Mouse (Mus musculus): Measurements from ENCODE around the gene Stx2. TPM values are rescaled to one million over a fixed set of nuclear protein-coding genes. Genes with fewer than 3 reads are reported as not detected.

Stx2 gene
- 87.3 and 98.4 TPM in 2 replicates for polyA plus RNA-seq (2014; fragmentation: Nextera tagmentation; extraction: Ambion mirVana)

- Histone ChIP-seq H3K9me3 (ENCODE audit: control insufficient read depth, low read length) (no peaks in the 10 kb centered on the region), H3K4me1 (replicated peaks; ENCODE audit: control insufficient read depth, insufficient read depth, low read length) (peaks cover 40% of the 10 kb centered on the region), H3K4me3 (ENCODE audit: low read depth, low read length) (peak within 1 kb of the TSS; percentile 94), H3K9ac (ENCODE audit: low read depth, low read length) (peak within 1 kb of the TSS; percentile 98), H3K27me3 (replicated peaks; ENCODE audit: control insufficient read depth, insufficient read depth, low read length) (no peaks in the 10 kb centered on the region), H3K27ac (ENCODE audit: low read depth, low read length) (peak within 1 kb of the TSS; percentile 97), H3K36me3 (ENCODE audit: control insufficient read depth, insufficient read depth, low read length) (peaks cover 6% of the 10 kb centered on the region; the same call in 1 of the 2 replicates), H3K4me2 (peak within 1 kb of the TSS; percentile 92)
- ATAC-seq (replicated peaks; ENCODE audit: low FRiP score) (peak; percentile 88), DNase-seq (ENCODE audit: low spot score) (peak; percentile 91)
- under 1% methylated on average over 39 of the region's 39 CpGs for WGBS
Measured at GRCm38 (mm10) chr5:129008412-129008826, at the start of gene Stx2. Gene Stx2, minus strand, starts transcription at chr5:129008574.

GRCm38 (mm10) chr5:129054675-129055284 lies 46.4 kb upstream of the Stx2 start:
- H3K27ac ChIP-seq (ENCODE audit: low read depth, low read length) = no peak overlapping the region
- ATAC-seq (replicated peaks; ENCODE audit: low FRiP score) = no peak
- no peaks in the 10 kb centered on the region for H3K36me3 ChIP-seq (ENCODE audit: control insufficient read depth, insufficient read depth, low read length)
- no peak overlapping the region for H3K9ac ChIP-seq (ENCODE audit: low read depth, low read length)
- H3K4me2 ChIP-seq = no peak overlapping the region
- no peaks in the 10 kb centered on the region for H3K27me3 ChIP-seq (replicated peaks; ENCODE audit: control insufficient read depth, insufficient read depth, low read length)
- H3K9me3 ChIP-seq (ENCODE audit: control insufficient read depth, low read length) = no peaks in the 10 kb centered on the region
- 70% methylated on average over 9 of the region's 9 CpGs for WGBS
- H3K4me3 ChIP-seq (ENCODE audit: low read depth, low read length) = no peak overlapping the region
- DNase-seq (ENCODE audit: low spot score) = no peak
- no peaks in the 10 kb centered on the region for H3K4me1 ChIP-seq (replicated peaks; ENCODE audit: control insufficient read depth, insufficient read depth, low read length)

DNA sequence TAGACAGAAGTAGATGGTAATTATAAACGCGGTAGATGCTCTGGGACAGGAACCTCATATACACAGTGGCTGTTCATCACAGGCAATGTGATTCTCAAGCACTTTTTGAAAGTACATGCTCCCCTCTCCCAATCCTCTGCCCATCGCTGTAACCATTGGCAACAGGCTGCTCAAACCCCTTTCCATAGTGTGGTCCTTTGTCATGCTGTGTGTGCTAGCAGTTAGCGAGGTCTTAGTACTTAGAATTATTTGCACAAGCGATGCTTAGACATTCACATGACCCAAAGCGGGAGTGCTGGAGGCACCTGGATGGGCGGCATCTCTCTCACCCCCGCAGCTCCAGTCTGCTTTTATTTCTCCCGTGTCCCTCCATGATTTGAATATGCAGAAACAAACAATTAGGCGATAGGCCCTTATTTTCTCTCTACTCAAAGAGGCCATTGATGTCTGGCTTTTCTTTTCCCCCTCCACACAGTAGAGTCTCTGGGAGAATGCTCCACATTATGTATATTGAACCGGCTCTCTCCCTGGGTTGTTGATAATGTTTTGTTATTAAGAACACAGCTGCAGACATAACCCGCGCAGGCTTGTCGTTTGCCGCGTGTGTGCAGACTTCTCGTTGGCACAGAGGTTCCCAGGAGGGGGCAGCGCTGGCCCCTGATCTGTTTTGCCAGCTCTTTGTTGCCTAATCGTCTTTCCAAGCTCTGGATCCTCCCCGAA lies 44.4 kb upstream of the Stx2 start:
- ATAC-seq (replicated peaks; ENCODE audit: low FRiP score) (no peak), DNase-seq (ENCODE audit: low spot score) (no peak)
- no peak overlapping the region for H3K4me2 ChIP-seq
- no peaks in the 10 kb centered on the region for H3K36me3 ChIP-seq (ENCODE audit: control insufficient read depth, insufficient read depth, low read length)
- no peak overlapping the region for H3K27ac ChIP-seq (ENCODE audit: low read depth, low read length)
- no peaks in the 10 kb centered on the region for H3K27me3 ChIP-seq (replicated peaks; ENCODE audit: control insufficient read depth, insufficient read depth, low read length)
- H3K9ac ChIP-seq (ENCODE audit: low read depth, low read length) = no peak overlapping the region
- no peak overlapping the region for H3K4me3 ChIP-seq (ENCODE audit: low read depth, low read length)
- WGBS = 43% methylated on average over 20 of the region's 20 CpGs
- no peaks in the 10 kb centered on the region for H3K4me1 ChIP-seq (replicated peaks; ENCODE audit: control insufficient read depth, insufficient read depth, low read length)
- no peaks in the 10 kb centered on the region for H3K9me3 ChIP-seq (ENCODE audit: control insufficient read depth, low read length)

GRCm38 (mm10) chr5:129051910-129052309 lies 43.5 kb upstream of the Stx2 start:
- WGBS = 72% methylated on average over 3 of the region's 3 CpGs
- ATAC-seq (replicated peaks; ENCODE audit: low FRiP score) = no peak
- DNase-seq (ENCODE audit: low spot score) = no peak
- H3K27ac ChIP-seq (ENCODE audit: low read depth, low read length) = no peak overlapping the region
- H3K4me3 ChIP-seq (ENCODE audit: low read depth, low read length) = no peak overlapping the region
- no peaks in the 10 kb centered on the region for H3K27me3 ChIP-seq (replicated peaks; ENCODE audit: control insufficient read depth, insufficient read depth, low read length)
- H3K9ac ChIP-seq (ENCODE audit: low read depth, low read length) = no peak overlapping the region
- no peaks in the 10 kb centered on the region for H3K9me3 ChIP-seq (ENCODE audit: control insufficient read depth, low read length)
- no peaks in the 10 kb centered on the region for H3K4me1 ChIP-seq (replicated peaks; ENCODE audit: control insufficient read depth, insufficient read depth, low read length)
- no peak overlapping the region for H3K4me2 ChIP-seq
- H3K36me3 ChIP-seq (ENCODE audit: control insufficient read depth, insufficient read depth, low read length) = no peaks in the 10 kb centered on the region

DNA sequence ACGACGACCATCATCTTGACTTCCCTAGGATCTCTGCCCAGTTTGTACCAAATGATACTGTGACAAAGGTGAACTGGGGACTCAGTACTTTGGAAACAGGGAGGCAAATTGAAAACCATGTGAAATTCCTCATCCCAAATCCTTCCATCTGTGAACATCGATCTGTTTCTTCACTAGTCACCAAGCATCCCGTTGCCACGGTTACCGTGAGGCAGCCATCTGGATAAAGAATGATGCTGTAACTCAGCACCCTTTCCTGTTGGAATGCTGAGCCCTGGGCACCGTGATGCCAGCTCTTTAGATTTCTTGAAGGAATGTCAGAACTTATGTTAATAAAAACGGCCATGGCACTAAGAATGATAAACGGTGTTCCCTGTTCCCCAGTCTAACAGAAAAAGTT lies 41.0 kb upstream of the Stx2 start:
- ATAC-seq (replicated peaks; ENCODE audit: low FRiP score) (no peak), DNase-seq (ENCODE audit: low spot score) (no peak)
- WGBS = 79% methylated on average over 9 of the region's 9 CpGs

GRCm38 (mm10) chr5:129045641-129046580 lies 37.5 kb upstream of the Stx2 start:
- Histone ChIP-seq H3K4me1 (replicated peaks; ENCODE audit: control insufficient read depth, insufficient read depth, low read length) (no peaks in the 10 kb centered on the region), H3K9me3 (ENCODE audit: control insufficient read depth, low read length) (no peaks in the 10 kb centered on the region), H3K27me3 (replicated peaks; ENCODE audit: control insufficient read depth, insufficient read depth, low read length) (no peaks in the 10 kb centered on the region), H3K9ac (ENCODE audit: low read depth, low read length) (no peak overlapping the region), H3K36me3 (ENCODE audit: control insufficient read depth, insufficient read depth, low read length) (no peaks in the 10 kb centered on the region), H3K27ac (ENCODE audit: low read depth, low read length) (no peak overlapping the region), H3K4me2 (no peak overlapping the region), H3K4me3 (ENCODE audit: low read depth, low read length) (no peak overlapping the region)
- DNase-seq (ENCODE audit: low spot score) = no peak
- WGBS = 69% methylated on average over 26 of the region's 26 CpGs
- ATAC-seq (replicated peaks; ENCODE audit: low FRiP score) = no peak

More for the DNA sequence above, 41.0 kb upstream of the Stx2 start:
- Histone ChIP-seq H3K9me3 (ENCODE audit: control insufficient read depth, low read length) (no peaks in the 10 kb centered on the region), H3K27ac (ENCODE audit: low read depth, low read length) (no peak overlapping the region), H3K9ac (ENCODE audit: low read depth, low read length) (no peak overlapping the region), H3K36me3 (ENCODE audit: control insufficient read depth, insufficient read depth, low read length) (no peaks in the 10 kb centered on the region), H3K4me3 (ENCODE audit: low read depth, low read length) (no peak overlapping the region), H3K4me1 (replicated peaks; ENCODE audit: control insufficient read depth, insufficient read depth, low read length) (no peaks in the 10 kb centered on the region), H3K27me3 (replicated peaks; ENCODE audit: control insufficient read depth, insufficient read depth, low read length) (no peaks in the 10 kb centered on the region), H3K4me2 (no peak overlapping the region)

DNA sequence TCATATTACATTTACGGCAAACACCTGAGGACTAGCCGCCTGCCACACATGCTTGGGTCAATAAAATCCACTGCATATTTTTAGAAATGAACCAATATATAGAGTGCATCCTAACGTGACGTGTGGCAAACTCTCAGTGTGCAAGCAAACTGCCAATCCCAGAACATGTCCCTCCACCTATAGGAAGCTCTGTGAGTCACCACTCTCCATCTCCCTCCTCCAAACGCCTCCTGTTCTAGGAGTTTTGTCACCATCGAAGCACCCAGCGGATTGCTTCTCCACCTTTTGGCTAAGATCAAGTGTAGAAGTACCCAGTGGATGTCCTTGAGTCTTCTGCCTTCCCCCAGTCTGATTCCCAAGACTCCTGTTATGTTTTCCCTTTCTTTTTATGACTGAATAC lies 29.4 kb upstream of the Stx2 start:
- no peak overlapping the region for H3K27ac ChIP-seq (ENCODE audit: low read depth, low read length)
- no peak for ATAC-seq (replicated peaks; ENCODE audit: low FRiP score)
- 75% methylated on average over 7 of the region's 7 CpGs for WGBS

DNA sequence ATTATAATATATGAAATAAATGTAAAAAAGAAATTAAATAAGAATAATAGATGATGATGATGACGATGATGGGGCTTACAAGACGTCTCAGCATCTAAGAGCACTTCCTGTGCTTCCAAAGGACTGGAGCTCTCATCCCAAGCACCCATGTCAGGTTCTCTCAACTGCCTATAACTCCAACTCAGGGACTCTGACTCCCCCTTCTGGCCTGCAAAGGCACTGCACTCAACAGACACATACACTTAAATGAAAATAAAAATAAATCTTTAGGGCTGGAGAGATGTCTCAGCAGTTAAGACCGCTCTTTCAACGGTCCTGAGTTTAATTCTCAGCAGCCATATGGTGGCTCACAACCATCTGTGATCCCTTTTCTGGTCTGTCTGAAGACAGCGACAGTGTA lies 28.3 kb upstream of the Stx2 start:
- WGBS = 82% methylated on average over 5 of the region's 5 CpGs
- H3K27ac ChIP-seq (ENCODE audit: low read depth, low read length) = no peak overlapping the region
- no peaks in the 10 kb centered on the region for H3K27me3 ChIP-seq (replicated peaks; ENCODE audit: control insufficient read depth, insufficient read depth, low read length)
- no peak overlapping the region for H3K4me2 ChIP-seq
- no peaks in the 10 kb centered on the region for H3K36me3 ChIP-seq (ENCODE audit: control insufficient read depth, insufficient read depth, low read length)
- DNase-seq (ENCODE audit: low spot score) (no peak), ATAC-seq (replicated peaks; ENCODE audit: low FRiP score) (no peak)
- H3K4me3 ChIP-seq (ENCODE audit: low read depth, low read length) = no peak overlapping the region
- 0 out of 2 replicates have a peak, but pooled peaks cover 2% of the 10 kb centered on the region for H3K9me3 ChIP-seq (ENCODE audit: control insufficient read depth, low read length)
- H3K9ac ChIP-seq (ENCODE audit: low read depth, low read length) = no peak overlapping the region
- no peaks in the 10 kb centered on the region for H3K4me1 ChIP-seq (replicated peaks; ENCODE audit: control insufficient read depth, insufficient read depth, low read length)

More for the DNA sequence above, 29.4 kb upstream of the Stx2 start:
- no peaks in the 10 kb centered on the region for H3K36me3 ChIP-seq (ENCODE audit: control insufficient read depth, insufficient read depth, low read length)
- H3K27me3 ChIP-seq (replicated peaks; ENCODE audit: control insufficient read depth, insufficient read depth, low read length) = no peaks in the 10 kb centered on the region
- H3K9ac ChIP-seq (ENCODE audit: low read depth, low read length) = no peak overlapping the region
- DNase-seq (ENCODE audit: low spot score) = no peak
- no peak overlapping the region for H3K4me3 ChIP-seq (ENCODE audit: low read depth, low read length)
- 0 out of 2 replicates have a peak, but pooled peaks cover 2% of the 10 kb centered on the region for H3K9me3 ChIP-seq (ENCODE audit: control insufficient read depth, low read length)
- no peaks in the 10 kb centered on the region for H3K4me1 ChIP-seq (replicated peaks; ENCODE audit: control insufficient read depth, insufficient read depth, low read length)
- H3K4me2 ChIP-seq = no peak overlapping the region
